Mouse (Mus musculus): ENCODE measurements at regions not wholly inside any gene's neighbourhood (a gene's known extent, or its start where the extent isn't known, plus 50 kb on each side); places are given as distances from the start of the nearest gene placed in this dataset.

DNA sequence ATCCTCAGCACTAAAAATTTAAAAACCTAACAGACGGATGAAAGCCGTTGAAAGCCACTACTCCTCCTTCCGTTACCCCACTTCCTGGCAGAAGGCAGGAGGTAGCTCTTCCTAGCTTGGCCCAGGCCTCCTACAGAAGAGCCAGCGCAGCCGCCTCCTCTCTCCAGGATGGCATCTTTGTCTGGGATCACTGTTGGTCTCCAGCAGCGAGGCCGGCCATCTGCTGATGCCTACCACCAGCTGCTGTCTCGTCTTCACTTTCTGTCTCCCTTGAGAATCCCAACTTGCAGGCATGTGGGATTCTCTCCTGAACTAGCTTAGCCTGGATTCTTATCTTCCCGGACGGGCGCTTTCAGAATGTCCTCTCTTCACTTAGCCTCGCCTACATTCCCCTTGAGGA lies 93.9 kb upstream of the Adpgk start:
- TF ChIP-seq CTCF (IDR thresholded peaks at IDR 0.05; ENCODE audit: low read depth) (no peak), EP300 (IDR thresholded peaks at IDR 0.05; ENCODE audit: low read depth) (no peak)
